Mouse (Mus musculus) embryonic facial prominence, embryonic 15.5 days (tissue): Measurements from ENCODE around the gene Pstpip1. TPM values are rescaled to one million over a fixed set of nuclear protein-coding genes. Genes with fewer than 3 reads are reported as not detected.
A peak's percentile ranks its signal among the peaks of the same experiment; 100 is the strongest.

ENCODE experiments used
- ATAC-seq: fragments of 200-750 bp; cut with Nextera tagmentation; 2 replicates; pipeline ENCODE4 v1.8.0; 2017; ENCODE audit warnings: low read depth, moderate TSS enrichment; ENCODE audit not compliant: insufficient number of reproducible peaks, low FRiP score, low TSS enrichment
- H3K27ac ChIP-seq: fragments of 300-500 bp; sonication (generic); replicated peaks from 2 replicates; pipeline ENCODE4 v1.5.1; 2015; ENCODE audit warnings: mild to moderate bottlenecking, inconsistent platforms
- H3K27me3 ChIP-seq: fragments of 300-500 bp; sonication (generic); 2 replicates; pipeline ENCODE4 v1.6.1; 2015; ENCODE audit warnings: inconsistent platforms
- H3K36me3 ChIP-seq: fragments of 300-500 bp; sonication (generic); 2 replicates; pipeline ENCODE4 v1.6.1; 2015; ENCODE audit warnings: mild to moderate bottlenecking, inconsistent platforms
- H3K4me1 ChIP-seq: fragments of 300-500 bp; sonication (generic); 2 replicates; pipeline ENCODE4 v1.6.1; 2015; ENCODE audit warnings: inconsistent platforms
- H3K4me2 ChIP-seq: fragments of 300-500 bp; sonication (generic); replicated peaks from 2 replicates; pipeline ENCODE4 v1.6.1; 2015; ENCODE audit warnings: mild to moderate bottlenecking, inconsistent platforms
- H3K4me3 ChIP-seq: fragments of 300-500 bp; sonication (generic); replicated peaks from 2 replicates; pipeline ENCODE4 v1.5.1; 2015; ENCODE audit warnings: mild to moderate bottlenecking, inconsistent platforms
- H3K9ac ChIP-seq: fragments of 300-500 bp; sonication (generic); 2 replicates; pipeline ENCODE4 v1.6.1; 2015; ENCODE audit warnings: inconsistent platforms
- H3K9me3 ChIP-seq: fragments of 300-500 bp; sonication (generic); replicated peaks from 2 replicates; pipeline ENCODE4 v1.6.1; 2016; ENCODE audit warnings: inconsistent platforms
- WGBS: fragments of 180-500 bp; shearing (Covaris S2); methylation state at CpG from one replicate; pipeline ENCODE4 v1.1.7; 2015; 5-methylcytosine and 5-hydroxymethylcytosine counted together
- polyA plus RNA-seq: library from polyadenylated mRNA; unstranded; fragments of >200 nt; fragmentation: Nextera tagmentation; extraction: Ambion mirVana; gene quantifications from 2 replicates; pipeline ENCODE4 v1.2.1, GENCODE M21; 2015

The Pstpip1 gene
- polyA plus RNA-seq, 1 experiment from 2014 or later, result 4.6 TPM

DNA sequence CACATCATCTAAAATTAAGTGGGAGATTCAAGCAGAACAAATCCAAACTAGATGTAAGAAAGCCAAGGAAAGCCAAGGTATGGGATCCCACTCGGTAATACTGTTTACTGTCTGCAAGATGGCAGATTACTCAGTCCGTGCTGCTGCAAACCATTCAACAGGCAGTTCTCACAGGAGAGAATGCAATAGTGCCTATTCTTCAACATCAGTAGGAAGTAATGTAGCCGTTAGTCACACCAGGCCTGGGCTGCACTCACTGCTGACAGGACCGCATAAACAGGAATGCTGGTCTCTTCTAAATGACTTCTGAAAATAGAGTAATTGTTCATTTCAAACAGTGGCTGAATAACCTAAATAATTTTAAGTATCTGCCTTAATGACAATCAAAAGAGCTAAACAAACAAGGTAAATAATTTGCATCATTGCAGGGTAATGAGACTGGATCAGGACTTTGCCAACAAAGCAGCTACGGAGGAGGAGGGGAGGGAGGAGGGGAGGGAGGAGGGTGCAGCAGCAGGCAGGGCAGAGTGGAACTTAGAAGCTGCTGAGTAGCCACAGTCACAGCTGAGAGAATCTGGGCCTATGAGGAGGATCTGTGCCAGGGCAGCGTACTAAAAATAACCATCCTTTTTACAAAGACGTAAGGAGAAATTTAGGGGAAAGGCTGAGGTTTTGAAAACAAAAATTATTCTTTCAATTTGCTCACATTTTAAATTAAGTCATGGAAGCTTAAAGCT lies 62.2 kb downstream of the Pstpip1 start:
- no peaks in the 10 kb centered on the region for H3K27me3 ChIP-seq
- no peak overlapping the region for H3K4me3 ChIP-seq
- WGBS, result 40% methylated on average over 7 of the region's 7 CpGs
- peaks cover 21% of the 10 kb centered on the region for H3K4me1 ChIP-seq
- H3K9ac ChIP-seq, result no peak overlapping the region
- ATAC-seq, result no peak; the same call in 1 of the 2 replicates
- peaks cover 6% of the 10 kb centered on the region; the same call in 1 of the 2 replicates for H3K36me3 ChIP-seq
- H3K9me3 ChIP-seq, result no peaks in the 10 kb centered on the region
- peak overlapping the region; percentile 63 for H3K27ac ChIP-seq
- no peak overlapping the region for H3K4me2 ChIP-seq

DNA sequence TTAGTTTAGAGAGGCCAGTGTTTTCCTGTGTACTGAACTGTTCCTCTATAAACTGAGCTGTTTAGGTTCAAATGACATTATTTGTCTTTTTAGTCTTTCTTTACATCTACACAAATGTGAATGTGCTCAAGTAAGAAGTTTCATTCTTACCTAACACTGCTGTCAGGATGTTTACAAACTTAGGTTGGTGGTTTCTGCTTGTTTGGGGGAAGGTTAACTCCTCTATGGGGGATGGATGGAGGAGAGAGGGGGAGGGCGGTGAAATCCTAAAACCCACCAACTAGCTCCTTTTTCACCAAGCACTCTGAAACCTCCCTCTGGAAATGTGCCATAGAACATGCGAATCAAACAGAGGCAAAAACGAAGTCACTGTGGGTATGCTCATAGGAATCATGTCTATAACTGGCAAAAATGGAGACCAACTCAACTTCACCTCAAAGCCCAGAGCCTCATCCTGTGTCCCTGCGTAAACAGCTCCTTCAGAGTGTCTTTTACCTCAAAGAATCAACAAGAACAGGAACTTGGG lies 62.8 kb downstream of the Pstpip1 start:
- H3K4me3 ChIP-seq, result no peak overlapping the region
- H3K9me3 ChIP-seq, result no peaks in the 10 kb centered on the region
- 50% methylated on average over 4 of the region's 4 CpGs for WGBS
- no peaks in the 10 kb centered on the region for H3K27me3 ChIP-seq
- H3K4me1 ChIP-seq, result peaks cover 21% of the 10 kb centered on the region
- no peak overlapping the region for H3K4me2 ChIP-seq
- H3K9ac ChIP-seq, result no peak overlapping the region
- H3K27ac ChIP-seq, result peak overlapping the region; percentile 63
- no peak for ATAC-seq
- H3K36me3 ChIP-seq, result 0 out of 2 replicates have a peak, but pooled peaks cover 2% of the 10 kb centered on the region

DNA sequence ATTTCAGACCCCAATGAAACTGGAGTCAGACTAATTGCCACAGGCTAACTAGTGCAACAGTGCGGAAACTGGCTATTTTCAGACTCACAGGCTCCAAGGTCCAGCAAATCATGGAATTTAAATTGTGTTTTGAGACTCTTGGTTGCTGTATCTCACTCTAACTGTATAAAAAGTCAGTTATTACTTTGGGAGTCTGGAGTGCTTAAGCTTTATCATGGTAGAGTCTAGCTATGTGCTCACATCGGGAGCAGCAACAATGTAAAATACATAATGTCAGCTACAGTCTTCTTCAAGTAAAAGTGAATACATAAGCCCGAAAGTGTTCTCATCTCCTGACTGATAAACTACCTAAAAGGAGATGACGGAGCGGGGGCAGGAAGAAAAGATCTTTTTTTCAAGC lies 64.8 kb downstream of the Pstpip1 start:
- H3K4me2 ChIP-seq, result no peak overlapping the region
- H3K4me1 ChIP-seq, result peaks cover 30% of the 10 kb centered on the region
- no peaks in the 10 kb centered on the region for H3K9me3 ChIP-seq
- H3K27me3 ChIP-seq, result no peaks in the 10 kb centered on the region
- ATAC-seq, result no peak
- H3K9ac ChIP-seq, result no peak overlapping the region
- no peak overlapping the region for H3K4me3 ChIP-seq
- H3K36me3 ChIP-seq, result 0 out of 2 replicates have a peak, but pooled peaks cover 2% of the 10 kb centered on the region
- no peak overlapping the region for H3K27ac ChIP-seq
- WGBS, result 96% methylated on average over 5 of the region's 5 CpGs

DNA sequence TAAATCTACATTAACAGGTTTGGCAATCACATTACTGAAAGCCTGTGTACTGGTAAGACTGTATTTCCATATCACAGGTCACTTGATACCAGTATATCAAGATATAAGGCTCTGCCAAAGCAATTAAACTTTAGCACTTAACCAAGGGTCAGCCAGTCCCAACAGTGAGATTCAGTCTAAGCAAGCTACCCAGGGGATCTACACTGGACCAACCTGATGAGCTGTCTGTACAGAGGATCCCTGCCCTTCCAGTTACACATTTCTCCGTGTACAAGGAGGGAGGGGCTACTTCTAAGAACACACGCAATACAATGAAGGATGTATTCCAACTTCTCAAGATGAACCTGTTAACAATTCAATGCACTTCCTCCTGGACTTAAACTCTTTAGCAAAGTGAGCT lies 68.3 kb downstream of the Pstpip1 start:
- Histone ChIP-seq H3K4me1 (peaks cover 26% of the 10 kb centered on the region), H3K4me3 (no peak overlapping the region), H3K27me3 (no peaks in the 10 kb centered on the region), H3K9me3 (no peaks in the 10 kb centered on the region), H3K36me3 (no peaks in the 10 kb centered on the region), H3K9ac (no peak overlapping the region), H3K27ac (no peak overlapping the region), H3K4me2 (no peak overlapping the region)
- 50% methylated on average over 2 of the region's 2 CpGs for WGBS
- ATAC-seq, result no peak

DNA sequence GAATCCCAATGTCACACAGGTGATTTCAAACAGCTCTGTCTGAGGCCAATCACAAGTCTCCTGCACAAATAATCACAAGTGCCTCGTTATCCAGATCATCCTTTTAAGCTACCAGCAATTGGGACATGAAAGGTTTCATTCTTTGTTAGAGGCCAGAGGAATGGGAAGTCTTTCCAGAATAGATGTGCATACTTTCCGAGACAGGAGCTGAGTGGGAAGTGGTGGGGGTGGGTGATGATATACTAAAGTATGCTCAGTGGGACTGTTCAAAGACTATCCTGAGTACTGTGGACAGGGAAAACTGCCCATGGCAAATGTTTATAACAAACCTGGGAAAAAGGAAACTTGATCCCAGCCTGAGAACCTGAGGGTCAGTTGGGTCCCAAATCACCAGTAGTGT lies 69.7 kb downstream of the Pstpip1 start:
- Histone ChIP-seq H3K4me3 (peak overlapping the region; percentile 99), H3K4me1 (peaks cover 23% of the 10 kb centered on the region), H3K9ac (no peak overlapping the region), H3K9me3 (no peaks in the 10 kb centered on the region), H3K27me3 (no peaks in the 10 kb centered on the region), H3K27ac (no peak overlapping the region), H3K4me2 (peak overlapping the region; percentile 58), H3K36me3 (no peaks in the 10 kb centered on the region)
- WGBS, result 0% methylated on average over 2 of the region's 2 CpGs
- no peak for ATAC-seq

- Histone ChIP-seq H3K36me3 (no peaks in the 10 kb centered on the region), H3K9me3 (no peaks in the 10 kb centered on the region), H3K27me3 (no peaks in the 10 kb centered on the region), H3K27ac (peak overlapping the region; percentile 96), H3K4me2 (peak overlapping the region; percentile 58), H3K4me1 (peaks cover 25% of the 10 kb centered on the region), H3K4me3 (peak overlapping the region; percentile 99), H3K9ac (peak overlapping the region; percentile 98)
- peak; percentile 93 for ATAC-seq
- 1% methylated on average over 76 of the region's 82 CpGs for WGBS
Observed at GRCm38 (mm10) chr9:56160341-56161141, 70.8 kb downstream of the Pstpip1 start.

DNA sequence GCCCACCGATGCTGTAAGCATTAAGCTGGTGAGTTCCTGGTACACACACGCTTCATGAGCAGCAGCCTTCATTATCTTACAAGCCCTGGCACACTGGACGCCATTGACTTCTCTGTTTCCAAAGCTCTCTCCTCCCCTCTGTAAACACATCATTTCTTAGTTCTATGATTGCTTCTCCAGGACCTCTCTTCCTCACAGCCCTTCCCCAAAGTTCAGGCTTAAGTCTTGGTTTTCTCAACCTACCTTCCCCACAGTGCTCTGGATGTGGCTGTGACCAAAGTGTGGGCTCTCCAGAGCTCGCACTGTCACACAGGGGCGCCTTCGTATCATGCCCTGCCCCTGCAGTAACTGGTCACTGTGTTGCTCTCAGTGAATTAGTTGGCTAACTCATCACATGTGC lies 75.6 kb downstream of the Pstpip1 start, which contains the start of gene Tspan3:
Tspan3 (minus strand) TSS at position 101 of the 400 bp plus-strand sequence.
- ATAC-seq, result no peak
- no peak within 1 kb of the TSS for H3K4me2 ChIP-seq
- H3K4me1 ChIP-seq, result peaks cover 20% of the 10 kb centered on the region
- no peak within 1 kb of the TSS for H3K4me3 ChIP-seq
- peak within 1 kb of the TSS; percentile 35; the same call in 1 of the 2 replicates for H3K27ac ChIP-seq
- H3K36me3 ChIP-seq, result no peaks in the 10 kb centered on the region
- no peaks in the 10 kb centered on the region for H3K27me3 ChIP-seq
- WGBS, result 86% methylated on average over 6 of the region's 6 CpGs
- H3K9me3 ChIP-seq, result no peaks in the 10 kb centered on the region
- H3K9ac ChIP-seq, result no peak within 1 kb of the TSS

DNA sequence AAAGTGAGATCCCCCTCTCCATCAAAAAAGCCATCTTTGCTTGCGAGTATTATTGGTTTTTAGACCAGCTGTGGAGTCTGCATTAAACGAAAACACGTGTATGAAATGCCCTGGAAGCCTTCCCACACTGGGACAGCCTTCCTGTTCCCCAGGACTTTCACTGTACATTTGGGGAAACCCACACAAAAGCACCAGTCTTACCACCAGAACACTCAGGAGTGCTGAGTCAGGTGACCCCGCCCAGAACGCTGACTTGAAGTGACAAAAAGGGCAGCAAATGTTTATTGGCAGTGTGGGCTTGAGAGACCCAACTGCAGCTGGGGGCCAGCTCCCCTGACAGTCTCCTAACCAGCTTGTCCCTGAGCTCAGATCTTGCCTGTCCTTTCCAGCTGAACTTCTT lies 76.4 kb downstream of the Pstpip1 start:
- Histone ChIP-seq H3K4me2 (no peak overlapping the region), H3K36me3 (no peaks in the 10 kb centered on the region), H3K9ac (no peak overlapping the region), H3K4me1 (peaks cover 17% of the 10 kb centered on the region), H3K4me3 (no peak overlapping the region), H3K9me3 (no peaks in the 10 kb centered on the region), H3K27me3 (no peaks in the 10 kb centered on the region), H3K27ac (peak overlapping the region; percentile 35; the same call in 1 of the 2 replicates)
- WGBS, result 33% methylated on average over 5 of the region's 5 CpGs
- no peak for ATAC-seq

DNA sequence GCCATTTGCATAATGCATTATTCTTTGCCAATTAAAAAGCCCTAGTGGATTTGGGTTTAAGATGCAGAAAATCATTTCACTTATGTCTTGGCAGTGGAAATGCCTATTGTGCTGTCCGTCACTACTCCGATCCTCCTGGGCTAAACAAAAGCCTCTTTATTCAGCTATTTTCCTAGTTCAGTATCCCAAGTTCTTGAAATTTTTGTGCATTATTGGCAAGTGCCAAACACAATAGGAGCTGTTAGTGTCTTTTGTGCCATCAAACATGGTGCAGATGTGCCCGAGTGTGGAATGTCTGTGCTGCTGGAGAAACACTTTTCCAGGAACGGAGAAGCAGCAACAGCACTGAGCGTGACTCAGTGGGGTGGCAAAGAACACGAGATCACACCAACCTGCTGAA lies 77.9 kb downstream of the Pstpip1 start:
- H3K9me3 ChIP-seq, result no peaks in the 10 kb centered on the region
- no peak overlapping the region for H3K4me2 ChIP-seq
- H3K36me3 ChIP-seq, result no peaks in the 10 kb centered on the region
- peaks cover 11% of the 10 kb centered on the region for H3K4me1 ChIP-seq
- ATAC-seq, result no peak
- H3K4me3 ChIP-seq, result no peak overlapping the region
- H3K9ac ChIP-seq, result no peak overlapping the region
- no peaks in the 10 kb centered on the region for H3K27me3 ChIP-seq
- 30% methylated on average over 6 of the region's 6 CpGs for WGBS
- H3K27ac ChIP-seq, result no peak overlapping the region

- no peak overlapping the region for H3K4me3 ChIP-seq
- no peaks in the 10 kb centered on the region for H3K36me3 ChIP-seq
- no peak overlapping the region for H3K9ac ChIP-seq
- H3K4me2 ChIP-seq, result no peak overlapping the region
- no peak overlapping the region for H3K27ac ChIP-seq
- WGBS, result 84% methylated on average over 3 of the region's 3 CpGs
- H3K27me3 ChIP-seq, result no peaks in the 10 kb centered on the region
- H3K9me3 ChIP-seq, result no peaks in the 10 kb centered on the region
- ATAC-seq, result no peak
- peaks cover 6% of the 10 kb centered on the region for H3K4me1 ChIP-seq
Observed at GRCm38 (mm10) chr9:56175316-56175715, 85.6 kb downstream of the Pstpip1 start.

GRCm38 (mm10) chr9:56177354-56177753 lies 87.6 kb downstream of the Pstpip1 start:
- Histone ChIP-seq H3K9ac (no peak overlapping the region), H3K9me3 (no peaks in the 10 kb centered on the region), H3K27me3 (no peaks in the 10 kb centered on the region), H3K4me3 (no peak overlapping the region), H3K4me1 (peaks cover 10% of the 10 kb centered on the region), H3K4me2 (no peak overlapping the region), H3K27ac (no peak overlapping the region), H3K36me3 (no peaks in the 10 kb centered on the region)
- 60% methylated on average over 4 of the region's 4 CpGs for WGBS
- ATAC-seq, result no peak
